In genomic region chr4:58268897-58269542, GRCm38 (mm10) we compare ENCODE assay signal across 30 mouse cellular contexts. TPM values are rescaled to one million over a fixed set of nuclear protein-coding genes. Genes with fewer than 3 reads are reported as not detected.
DNase-seq lines count a peak whose midpoint lies in the region; ATAC-seq lines count a peak whose summit lies in the region.
"Had no signal": no experiment of that assay in that cellular context is flagged by ENCODE, and none has a peak within 500 bp of the region (broad histone marks: within the 10 kb centered on the region; RNA-seq: fewer than 3 reads in every experiment).

No protein-coding gene starts in this region.

- no peak overlapping the region for H3K4me3 ChIP-seq in liver, embryonic 11.5 days (ENCODE audit: low read depth, low read length)
- no peak overlapping the region for H3K4me3 ChIP-seq in liver, embryonic 12.5 days
- H3K4me3 ChIP-seq in limb, embryonic 10.5 days: no peak overlapping the region
- H3K4me3 ChIP-seq in hindbrain, embryonic 16.5 days (ENCODE audit: low read length): no peak overlapping the region
- H3K4me3 ChIP-seq: embryonic facial prominence, embryonic 12.5 days; embryonic facial prominence, embryonic 15.5 days; gastrocnemius, adult 2 months; hindbrain, embryonic 12.5 days; hindbrain, embryonic 15.5 days had no signal

- no peak for ATAC-seq in liver, embryonic 11.5 days (replicated peaks; ENCODE audit: low FRiP score)
- no peak for ATAC-seq in liver, embryonic 12.5 days
- no peak for ATAC-seq in hindbrain, embryonic 16.5 days
- ATAC-seq: activated CD4-positive, CD25-positive, alpha-beta regulatory T cell, adult 4 months; CD4-positive, CD25-positive, alpha-beta regulatory T cell, adult 4 months; forebrain, embryonic 14.5 days; forebrain, postnatal 0 days; intestine, postnatal 0 days had no signal

- H3K9me3 ChIP-seq in liver, embryonic 11.5 days (ENCODE audit: control insufficient read depth, low read length): no peaks in the 10 kb centered on the region
- no peaks in the 10 kb centered on the region for H3K9me3 ChIP-seq in liver, embryonic 12.5 days (replicated peaks)
- no peaks in the 10 kb centered on the region for H3K9me3 ChIP-seq in limb, embryonic 10.5 days (replicated peaks)
- H3K9me3 ChIP-seq in hindbrain, embryonic 16.5 days (ENCODE audit: control insufficient read depth, low read length): no peaks in the 10 kb centered on the region
- H3K9me3 ChIP-seq: embryonic facial prominence, embryonic 12.5 days; embryonic facial prominence, embryonic 15.5 days; hindbrain, embryonic 12.5 days; hindbrain, embryonic 15.5 days had no signal

- WGBS in liver, embryonic 11.5 days: 52% methylated on average over 4 of the region's 4 CpGs
- 52% methylated on average over 4 of the region's 4 CpGs for WGBS in liver, embryonic 12.5 days (ENCODE audit: insufficient replicate concordance)
- 63% methylated on average over 4 of the region's 4 CpGs for WGBS in limb, embryonic 10.5 days
- 75% methylated on average over 4 of the region's 4 CpGs for WGBS in hindbrain, embryonic 16.5 days

- H3K27me3 ChIP-seq in liver, embryonic 11.5 days (replicated peaks; ENCODE audit: control insufficient read depth, insufficient read depth, low read length): no peaks in the 10 kb centered on the region
- H3K27me3 ChIP-seq in liver, embryonic 12.5 days (replicated peaks): no peaks in the 10 kb centered on the region
- no peaks in the 10 kb centered on the region for H3K27me3 ChIP-seq in limb, embryonic 10.5 days (ENCODE audit: low read depth, poor library complexity, severe bottlenecking)
- H3K27me3 ChIP-seq in hindbrain, embryonic 16.5 days (replicated peaks; ENCODE audit: control insufficient read depth, insufficient read depth, low read length): no peaks in the 10 kb centered on the region
- H3K27me3 ChIP-seq: embryonic facial prominence, embryonic 12.5 days; embryonic facial prominence, embryonic 15.5 days; hindbrain, embryonic 12.5 days; hindbrain, embryonic 15.5 days had no signal

- H3K4me2 ChIP-seq in liver, embryonic 11.5 days: no peak overlapping the region
- no peak overlapping the region for H3K4me2 ChIP-seq in liver, embryonic 12.5 days
- H3K4me2 ChIP-seq in hindbrain, embryonic 16.5 days (ENCODE audit: low read length): no peak overlapping the region
- H3K4me2 ChIP-seq: embryonic facial prominence, embryonic 12.5 days; embryonic facial prominence, embryonic 15.5 days; heart, embryonic 11.5 days; hindbrain, embryonic 12.5 days; hindbrain, embryonic 15.5 days had no signal

- DNase-seq in adrenal gland, adult 2 months: peak; percentile 45
- DNase-seq in adrenal gland, postnatal 4 days (ENCODE audit: low spot score in 2 of 2): no peak
- DNase-seq in liver, embryonic 11.5 days (ENCODE audit: low spot score): peak; percentile 22
- peak; percentile 85 for DNase-seq in NIH3T3 (ENCODE audit: low read depth)
- peak; percentile 25 for DNase-seq in limb, embryonic 10.5 days (ENCODE audit: low spot score)
- no peak for DNase-seq in neural tube, embryonic 10.5 days (ENCODE audit: extremely low spot score, low spot score)
- DNase-seq: B cell, adult 2 months; cerebellum, adult 11-12 months; cerebellum, adult 9-10 months; cerebellum, postnatal 25 days; forebrain, postnatal 0 days; gastrocnemius, adult 2 months; gastrocnemius, postnatal 14 days; heart, adult 11 months had no signal

- H3K27ac ChIP-seq in liver, embryonic 11.5 days (ENCODE audit: low read depth, low read length): no peak overlapping the region
- H3K27ac ChIP-seq in liver, embryonic 12.5 days: no peak overlapping the region
- H3K27ac ChIP-seq in limb, embryonic 10.5 days: no peak overlapping the region
- H3K27ac ChIP-seq in hindbrain, embryonic 16.5 days (ENCODE audit: low read depth, low read length): no peak overlapping the region
- H3K27ac ChIP-seq: embryonic facial prominence, embryonic 12.5 days; embryonic facial prominence, embryonic 15.5 days; gastrocnemius, adult 2 months; hindbrain, embryonic 12.5 days; hindbrain, embryonic 15.5 days had no signal

- no peaks in the 10 kb centered on the region for H3K36me3 ChIP-seq in liver, embryonic 11.5 days (ENCODE audit: control insufficient read depth, insufficient read depth, low read length)
- no peaks in the 10 kb centered on the region for H3K36me3 ChIP-seq in liver, embryonic 12.5 days
- no peaks in the 10 kb centered on the region for H3K36me3 ChIP-seq in limb, embryonic 10.5 days
- H3K36me3 ChIP-seq in hindbrain, embryonic 16.5 days (ENCODE audit: control insufficient read depth, insufficient read depth, low read length): no peaks in the 10 kb centered on the region
- H3K36me3 ChIP-seq: embryonic facial prominence, embryonic 12.5 days; embryonic facial prominence, embryonic 15.5 days; hindbrain, embryonic 12.5 days; hindbrain, embryonic 15.5 days had no signal

- H3K4me1 ChIP-seq in liver, embryonic 11.5 days (replicated peaks; ENCODE audit: control insufficient read depth, insufficient read depth, low read length): no peaks in the 10 kb centered on the region; the same call in 1 of the 2 replicates
- H3K4me1 ChIP-seq in liver, embryonic 12.5 days: no peaks in the 10 kb centered on the region
- peaks cover 11% of the 10 kb centered on the region for H3K4me1 ChIP-seq in limb, embryonic 10.5 days
- no peaks in the 10 kb centered on the region for H3K4me1 ChIP-seq in hindbrain, embryonic 16.5 days (ENCODE audit: control insufficient read depth, insufficient read depth, low read depth, low read length)
- H3K4me1 ChIP-seq: hindbrain, embryonic 15.5 days had no signal

- no peak overlapping the region for H3K9ac ChIP-seq in liver, embryonic 11.5 days (ENCODE audit: low read depth, low read length)
- H3K9ac ChIP-seq in liver, embryonic 12.5 days: no peak overlapping the region
- H3K9ac ChIP-seq in hindbrain, embryonic 16.5 days (ENCODE audit: low read depth, low read length): no peak overlapping the region
- H3K9ac ChIP-seq: embryonic facial prominence, embryonic 12.5 days; embryonic facial prominence, embryonic 15.5 days; forebrain, postnatal 0 days; hindbrain, embryonic 12.5 days; hindbrain, embryonic 15.5 days had no signal

RNA-seq across cellular contexts. Expression of gene Musk, which starts 16.7 kb away (rescaled TPM):
- under 1 TPM; 0.32 to 0.83 TPM for total RNA-seq in adrenal gland, adult 2 months (2021)
- polyA plus RNA-seq in adrenal gland, adult 2 months (2012; rRNA removed): 0.04 and 0.16 TPM in 2 replicates
- total RNA-seq in adrenal gland, postnatal 4 days (2021): 1 to 10 TPM; 1.2 to 1.5 TPM
- 0.14 TPM in 1 of 2 replicates, not detected in the other for polyA plus RNA-seq in liver, embryonic 11.5 days (2014; fragmentation: Nextera tagmentation; extraction: Ambion mirVana)
- 0.05 and 0.06 TPM in 2 replicates for polyA plus RNA-seq in liver, embryonic 12.5 days (2016; fragmentation: Nextera tagmentation; extraction: Ambion mirVana)
- 0.26 TPM in 1 of 2 replicates, not detected in the other for polyA plus RNA-seq in limb, embryonic 10.5 days (2016; fragmentation: Nextera tagmentation; extraction: Ambion mirVana)
- polyA plus RNA-seq in hindbrain, embryonic 16.5 days (2015; fragmentation: Nextera tagmentation; extraction: Ambion mirVana): 0.09 and 0.24 TPM in 2 replicates
- total RNA-seq: common myeloid progenitor, adult 5-6 weeks; hematopoietic stem cell, adult 5-6 weeks; MEL had no signal
- polyA plus RNA-seq: activated CD4-positive, CD25-positive, alpha-beta regulatory T cell, adult 4 months; CD4-positive, CD25-positive, alpha-beta regulatory T cell, adult 4 months; forebrain, embryonic 14.5 days; heart, embryonic 11.5 days; heart, embryonic 14.5 days; heart, postnatal 0 days had no signal

Comparison
In these comparisons a context has a peak if more than half of its experiments do, and no peak if none do; other contexts are left out.
1. DNase-seq: peak in adrenal gland, adult 2 months (single experiment), liver, embryonic 11.5 days (single experiment), NIH3T3 (single experiment) and limb, embryonic 10.5 days (single experiment); none in adrenal gland, postnatal 4 days (0 of 2) and neural tube, embryonic 10.5 days (single experiment).